Mouse (Mus musculus): ENCODE results near the gene Lrrtm3. TPM values are rescaled to one million over a fixed set of nuclear protein-coding genes. Genes with fewer than 3 reads are reported as not detected.

Lrrtm3 gene
- polyA plus RNA-seq, 2 experiments: 1.9 to 2.1 TPM

- Histone ChIP-seq H3K27ac (replicated peaks; ENCODE audit: low read depth, low read length) (no peak overlapping the region), H3K4me1 (ENCODE audit: control insufficient read depth, insufficient read depth, low read length) (peaks cover 18% of the 10 kb centered on the region), H3K4me3 (replicated peaks; ENCODE audit: low read length) (no peak overlapping the region), H3K9me3 (ENCODE audit: control insufficient read depth, low read length) (no peaks in the 10 kb centered on the region), H3K9ac (ENCODE audit: low read depth, low read length, severe bottlenecking) (no peak overlapping the region), H3K36me3 (ENCODE audit: control insufficient read depth, insufficient read depth, low read length) (no peaks in the 10 kb centered on the region), H3K27me3 (ENCODE audit: control insufficient read depth, insufficient read depth, low read length) (no peaks in the 10 kb centered on the region), H3K4me2 (replicated peaks; ENCODE audit: low read depth, low read length, severe bottlenecking) (no peak overlapping the region)
- no peak for TF ChIP-seq POLR2A (IDR thresholded peaks at IDR 0.05; ENCODE audit: borderline replicate concordance, extremely low read depth, insufficient read depth, insufficient read length)
- no peak for ATAC-seq (ENCODE audit: low FRiP score, low read depth)
- 84% methylated on average over 11 of the region's 11 CpGs for WGBS
- DNase-seq (ENCODE audit: low spot score): no peak
Observed at GRCm38 (mm10) chr10:64041892-64042291, 48.2 kb downstream of the Lrrtm3 start.

GRCm38 (mm10) chr10:64041218-64041617, 48.9 kb downstream of the Lrrtm3 start:
- Histone ChIP-seq H3K4me2 (replicated peaks; ENCODE audit: low read depth, low read length, severe bottlenecking) (no peak overlapping the region), H3K9me3 (ENCODE audit: control insufficient read depth, low read length) (no peaks in the 10 kb centered on the region), H3K4me3 (replicated peaks; ENCODE audit: low read length) (no peak overlapping the region), H3K36me3 (ENCODE audit: control insufficient read depth, insufficient read depth, low read length) (no peaks in the 10 kb centered on the region), H3K9ac (ENCODE audit: low read depth, low read length, severe bottlenecking) (no peak overlapping the region), H3K4me1 (ENCODE audit: control insufficient read depth, insufficient read depth, low read length) (peaks cover 18% of the 10 kb centered on the region), H3K27me3 (ENCODE audit: control insufficient read depth, insufficient read depth, low read length) (no peaks in the 10 kb centered on the region), H3K27ac (replicated peaks; ENCODE audit: low read depth, low read length) (no peak overlapping the region)
- no peak for TF ChIP-seq POLR2A (IDR thresholded peaks at IDR 0.05; ENCODE audit: borderline replicate concordance, extremely low read depth, insufficient read depth, insufficient read length)
- DNase-seq (ENCODE audit: low spot score): peak; percentile 60
- ATAC-seq (ENCODE audit: low FRiP score, low read depth): no peak
- 43% methylated on average over 7 of the region's 7 CpGs for WGBS

GRCm38 (mm10) chr10:64039760-64040535, 50.1 kb downstream of the Lrrtm3 start:
- Histone ChIP-seq H3K9ac (ENCODE audit: low read depth, low read length, severe bottlenecking) (no peak overlapping the region), H3K36me3 (ENCODE audit: control insufficient read depth, insufficient read depth, low read length) (no peaks in the 10 kb centered on the region), H3K9me3 (ENCODE audit: control insufficient read depth, low read length) (no peaks in the 10 kb centered on the region), H3K4me1 (ENCODE audit: control insufficient read depth, insufficient read depth, low read length) (peaks cover 18% of the 10 kb centered on the region), H3K27ac (replicated peaks; ENCODE audit: low read depth, low read length) (no peak overlapping the region; the same call in 1 of the 2 replicates), H3K4me2 (replicated peaks; ENCODE audit: low read depth, low read length, severe bottlenecking) (peak overlapping the region; percentile 20; the same call in 1 of the 2 replicates), H3K4me3 (replicated peaks; ENCODE audit: low read length) (no peak overlapping the region), H3K27me3 (ENCODE audit: control insufficient read depth, insufficient read depth, low read length) (no peaks in the 10 kb centered on the region)
- 51% methylated on average over 17 of the region's 17 CpGs for WGBS
- DNase-seq (ENCODE audit: low spot score) (peak; percentile 50), ATAC-seq (ENCODE audit: low FRiP score, low read depth) (peak; percentile 74)
- no peak for TF ChIP-seq POLR2A (IDR thresholded peaks at IDR 0.05; ENCODE audit: borderline replicate concordance, extremely low read depth, insufficient read depth, insufficient read length)

GRCm38 (mm10) chr10:64030901-64031300, 59.2 kb downstream of the Lrrtm3 start:
- no peaks in the 10 kb centered on the region for H3K4me1 ChIP-seq (ENCODE audit: control insufficient read depth, insufficient read depth, low read length)
- H3K27me3 ChIP-seq (ENCODE audit: control insufficient read depth, insufficient read depth, low read length): no peaks in the 10 kb centered on the region
- no peak for ATAC-seq (ENCODE audit: low FRiP score, low read depth)
- no peak for DNase-seq (ENCODE audit: low spot score)
- H3K9me3 ChIP-seq (ENCODE audit: control insufficient read depth, low read length): no peaks in the 10 kb centered on the region
- H3K4me3 ChIP-seq (replicated peaks; ENCODE audit: low read length): no peak overlapping the region
- H3K36me3 ChIP-seq (ENCODE audit: control insufficient read depth, insufficient read depth, low read length): no peaks in the 10 kb centered on the region
- no peak for TF ChIP-seq POLR2A (IDR thresholded peaks at IDR 0.05; ENCODE audit: borderline replicate concordance, extremely low read depth, insufficient read depth, insufficient read length)
- H3K9ac ChIP-seq (ENCODE audit: low read depth, low read length, severe bottlenecking): no peak overlapping the region
- no peak overlapping the region for H3K4me2 ChIP-seq (replicated peaks; ENCODE audit: low read depth, low read length, severe bottlenecking)
- H3K27ac ChIP-seq (replicated peaks; ENCODE audit: low read depth, low read length): no peak overlapping the region

- no peak overlapping the region for H3K4me2 ChIP-seq (replicated peaks; ENCODE audit: low read depth, low read length, severe bottlenecking)
- no peaks in the 10 kb centered on the region for H3K36me3 ChIP-seq (ENCODE audit: control insufficient read depth, insufficient read depth, low read length)
- H3K27me3 ChIP-seq (ENCODE audit: control insufficient read depth, insufficient read depth, low read length): no peaks in the 10 kb centered on the region
- no peak overlapping the region for H3K4me3 ChIP-seq (replicated peaks; ENCODE audit: low read length)
- H3K4me1 ChIP-seq (ENCODE audit: control insufficient read depth, insufficient read depth, low read length): no peaks in the 10 kb centered on the region
- H3K9me3 ChIP-seq (ENCODE audit: control insufficient read depth, low read length): no peaks in the 10 kb centered on the region
- no peak overlapping the region for H3K9ac ChIP-seq (ENCODE audit: low read depth, low read length, severe bottlenecking)
- H3K27ac ChIP-seq (replicated peaks; ENCODE audit: low read depth, low read length): no peak overlapping the region
- no peak for ATAC-seq (ENCODE audit: low FRiP score, low read depth)
- no peak for TF ChIP-seq POLR2A (IDR thresholded peaks at IDR 0.05; ENCODE audit: borderline replicate concordance, extremely low read depth, insufficient read depth, insufficient read length)
- 89% methylated on average over 6 of the region's 6 CpGs for WGBS
- DNase-seq (ENCODE audit: low spot score): no peak
Observed at GRCm38 (mm10) chr10:64023340-64023739, 66.7 kb downstream of the Lrrtm3 start.

All from limb, embryonic 14.5 days (tissue).